Comparison of ENCODE assay signal across 21 mouse cellular contexts in genomic region chr4:40187956-40188355, GRCm38 (mm10).
"Had no signal": no experiment of that assay in that cellular context is flagged by ENCODE, and none has a peak within 500 bp of the region (broad histone marks: within the 10 kb centered on the region; RNA-seq: fewer than 3 reads in every experiment).

No protein-coding gene starts in this region.

- H3K4me3 ChIP-seq: liver, embryonic 13.5 days; liver, embryonic 15.5 days; midbrain, embryonic 10.5 days; midbrain, embryonic 12.5 days; myocyte; neural tube, embryonic 13.5 days; neural tube, embryonic 15.5 days had no signal

- DNase-seq: liver, embryonic 13.5 days; liver, postnatal 0 days; lung, postnatal 14 days; lung, postnatal 36 days; midbrain, embryonic 14.5 days; retina, postnatal 1 day; right cerebral cortex, adult 18-20 months; right cerebral cortex, postnatal 25 days; right cerebral cortex, postnatal 4 days; spleen, adult 18-20 months; thymus, adult 18-20 months; thymus, postnatal 14 days; thymus, postnatal 36 days had no signal

- H3K27me3 ChIP-seq: liver, embryonic 13.5 days; liver, embryonic 15.5 days; midbrain, embryonic 12.5 days; neural tube, embryonic 13.5 days; neural tube, embryonic 15.5 days had no signal

- H3K9ac ChIP-seq: liver, embryonic 13.5 days; liver, embryonic 15.5 days; liver, postnatal 0 days; midbrain, embryonic 12.5 days; neural tube, embryonic 13.5 days; neural tube, embryonic 15.5 days had no signal

- H3K4me2 ChIP-seq: liver, embryonic 13.5 days; liver, embryonic 15.5 days; midbrain, embryonic 12.5 days; neural tube, embryonic 13.5 days; neural tube, embryonic 15.5 days had no signal

- ATAC-seq: liver, postnatal 0 days; midbrain, embryonic 16.5 days had no signal

- H3K9me3 ChIP-seq: liver, embryonic 13.5 days; liver, embryonic 15.5 days; midbrain, embryonic 10.5 days; midbrain, embryonic 12.5 days; neural tube, embryonic 13.5 days; neural tube, embryonic 15.5 days had no signal

- H3K4me1 ChIP-seq: liver, embryonic 13.5 days; liver, embryonic 15.5 days; midbrain, embryonic 10.5 days; midbrain, embryonic 12.5 days; neural tube, embryonic 13.5 days; neural tube, embryonic 15.5 days had no signal

- H3K27ac ChIP-seq: liver, embryonic 13.5 days; liver, embryonic 15.5 days; macrophage; midbrain, embryonic 10.5 days; midbrain, embryonic 12.5 days; neural tube, embryonic 13.5 days; neural tube, embryonic 15.5 days had no signal
